Mouse (Mus musculus): ENCODE results near the gene Acp7. TPM values are rescaled to one million over a fixed set of nuclear protein-coding genes. Genes with fewer than 3 reads are reported as not detected.
"Not testable (repeated sequence)": the region's sequence is repeated elsewhere in the genome, so short reads cannot be mapped to it uniquely, and the experiment has no call there.

Gene Acp7
- total RNA-seq, 2 experiments from 2014 or later: not detected

DNA sequence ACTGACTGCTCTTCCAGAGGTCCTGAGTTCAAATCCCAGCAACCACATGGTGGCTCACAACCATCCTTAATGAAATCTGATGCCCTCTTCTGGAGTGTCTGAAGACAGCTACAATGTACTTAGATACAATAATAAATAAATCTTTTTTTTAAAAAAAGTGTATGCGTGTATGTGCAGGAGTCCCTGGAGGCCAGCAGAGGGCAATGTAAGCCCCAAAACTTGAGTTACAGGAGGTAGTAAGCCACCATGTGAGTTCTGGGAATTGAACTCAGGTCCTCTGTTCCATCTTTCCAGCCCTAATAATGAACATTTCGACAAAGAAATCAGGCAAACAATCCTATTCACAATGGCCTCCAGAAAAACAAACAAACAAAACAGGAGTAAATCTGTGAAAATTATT, 27.3 kb downstream of the Acp7 start:
- intact Hi-C loops (cut with DNase I; ENCODE audit: low total_unique reads): loop anchor here (5.0 kb wide), 3 partner anchors 36 to 156 kb away; no protein-coding TSS in a partner anchor
- DNase-seq: not testable (repeated sequence)

DNA sequence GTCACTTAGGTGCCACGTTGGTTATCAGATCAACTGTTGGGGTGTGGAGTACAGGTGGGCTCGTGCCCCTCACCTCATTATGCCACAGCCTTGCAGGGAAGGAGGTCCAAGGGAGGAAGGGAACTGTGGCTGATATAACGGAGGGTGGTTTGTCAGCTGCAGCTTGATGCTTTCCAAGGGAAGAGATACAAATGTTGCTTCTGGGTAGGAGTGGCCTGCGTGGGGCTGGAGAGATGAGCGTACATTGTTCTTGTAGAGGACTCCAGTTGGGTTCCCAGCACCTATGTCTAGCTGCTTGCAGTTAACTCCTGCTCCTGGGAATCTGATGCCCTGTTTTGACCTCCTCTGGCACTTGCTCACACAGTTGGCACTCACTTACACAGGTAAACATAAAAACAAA, 28.0 kb downstream of the Acp7 start:
- DNase-seq: no peak
- intact Hi-C loops (cut with DNase I; ENCODE audit: low total_unique reads): loop anchor here (5.0 kb wide), 3 partner anchors 36 to 156 kb away; no protein-coding TSS in a partner anchor

DNA sequence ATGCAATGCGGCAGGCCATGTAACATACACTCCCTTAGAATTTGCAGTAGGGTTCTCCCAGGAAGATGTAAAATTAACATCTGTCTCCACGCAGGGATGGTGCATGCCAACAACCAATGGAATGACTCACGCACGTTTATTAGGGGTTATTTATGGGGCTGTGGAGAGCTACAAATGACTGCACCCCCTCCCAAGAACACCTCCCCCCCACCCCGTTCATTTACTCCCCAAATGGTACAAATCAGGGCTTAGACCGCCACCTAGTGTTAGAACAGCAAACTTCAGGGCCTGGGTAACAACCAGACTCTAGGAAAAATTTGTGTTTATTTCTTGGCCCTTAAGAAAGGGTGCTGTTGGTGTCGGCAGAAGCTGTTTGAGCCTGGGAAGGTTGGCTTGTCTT, 29.5 kb downstream of the Acp7 start:
- intact Hi-C loops (cut with DNase I; ENCODE audit: low total_unique reads): loop anchor here (5.0 kb wide), 3 partner anchors 34 to 154 kb away; no protein-coding TSS in a partner anchor
- peak; percentile 46 for DNase-seq

DNA sequence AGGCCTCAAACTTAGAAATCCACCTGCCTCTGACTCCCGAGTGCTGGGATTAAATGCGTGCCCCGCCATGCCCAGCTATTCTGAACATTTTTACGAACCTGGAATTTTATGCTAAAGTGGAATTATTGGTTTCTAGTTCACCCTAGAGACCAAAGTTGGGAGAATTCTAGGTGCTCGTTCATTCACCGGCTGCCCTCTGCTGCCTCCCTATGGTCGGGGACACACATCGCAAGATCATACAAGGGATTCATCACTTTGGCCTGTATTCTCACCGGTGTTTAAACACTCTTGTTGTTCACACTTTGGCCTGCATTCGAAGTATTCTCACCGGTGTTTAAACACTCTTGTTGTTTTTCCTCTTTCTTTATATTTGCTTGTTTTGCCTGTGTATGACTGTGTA, 30.1 kb downstream of the Acp7 start:
- intact Hi-C loops (cut with DNase I; ENCODE audit: low total_unique reads): loop anchor here (5.0 kb wide), 3 partner anchors 34 to 154 kb away; no protein-coding TSS in a partner anchor

DNA sequence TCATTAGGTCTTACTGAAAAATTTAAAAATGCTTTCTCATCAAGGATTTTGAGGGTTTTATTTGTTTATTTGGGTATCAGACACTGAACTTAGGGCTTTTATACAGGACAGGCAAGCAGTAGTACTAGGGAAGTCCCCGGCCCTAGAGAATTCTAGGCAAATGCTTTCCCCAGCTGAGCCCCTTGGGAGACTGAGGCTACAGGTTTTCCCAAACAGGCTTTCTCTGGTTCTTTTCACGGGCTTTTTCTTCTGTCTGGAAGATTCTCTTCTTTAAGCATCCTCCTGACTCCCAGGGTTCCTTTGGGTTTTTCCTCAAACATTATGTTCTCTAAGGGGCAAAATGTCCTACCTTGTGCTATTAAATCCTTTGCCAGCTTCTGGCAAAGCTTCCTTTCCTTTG, 32.2 kb downstream of the Acp7 start:
- DNase-seq: no peak
- intact Hi-C loops (cut with DNase I; ENCODE audit: low total_unique reads): no loop called here

More for the DNA sequence above, 30.1 kb downstream of the Acp7 start:
- DNase-seq: peak; percentile 64

DNA sequence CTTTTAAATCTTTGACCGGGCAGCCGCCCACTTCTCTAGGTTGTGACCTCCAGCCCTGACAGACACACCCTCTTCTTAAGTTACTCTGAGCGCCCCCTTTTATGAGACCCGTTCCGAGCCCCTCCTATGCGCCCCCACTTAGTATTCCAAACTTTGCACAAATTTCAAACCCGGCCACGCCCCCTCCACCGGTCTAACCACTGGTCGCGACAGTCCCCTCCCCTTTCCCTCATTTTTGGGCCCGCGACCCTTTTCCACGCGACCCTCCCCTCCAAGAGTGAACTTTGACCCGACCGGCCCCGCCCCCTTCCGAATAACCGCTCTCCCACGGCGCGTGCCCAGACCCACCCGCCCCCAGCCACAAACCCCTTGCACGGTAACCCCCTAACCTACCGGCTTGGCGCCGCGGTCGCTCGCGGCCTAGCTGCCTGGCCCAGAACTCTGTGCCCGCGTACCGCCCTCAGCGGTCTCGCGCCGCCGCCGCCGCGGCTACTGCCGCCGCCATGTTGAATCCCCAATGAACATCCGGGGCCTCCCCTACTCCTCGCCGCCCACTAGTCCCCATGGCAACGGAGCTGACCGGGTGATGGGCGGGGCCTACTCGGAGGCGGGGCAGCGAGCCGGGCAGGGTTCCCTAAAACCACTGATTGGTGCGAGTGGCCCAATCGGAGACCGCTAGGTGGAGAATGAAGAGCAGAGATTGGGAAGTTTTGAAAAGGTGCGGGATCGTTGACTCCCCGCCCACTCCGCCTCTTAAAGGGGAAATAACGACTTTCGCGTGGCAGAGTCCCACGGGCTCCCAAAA, 33.3 kb downstream of the Acp7 start, which contains the start of the genes Samd4b and Pak4:
Samd4b (minus strand) TSS at position 503 of the 805 bp plus-strand sequence.
Pak4 (minus strand) TSS at position 544 of the 805 bp plus-strand sequence.
- intact Hi-C loops (cut with DNase I; ENCODE audit: low total_unique reads): no loop called here
- peak; percentile 100 for DNase-seq

DNA sequence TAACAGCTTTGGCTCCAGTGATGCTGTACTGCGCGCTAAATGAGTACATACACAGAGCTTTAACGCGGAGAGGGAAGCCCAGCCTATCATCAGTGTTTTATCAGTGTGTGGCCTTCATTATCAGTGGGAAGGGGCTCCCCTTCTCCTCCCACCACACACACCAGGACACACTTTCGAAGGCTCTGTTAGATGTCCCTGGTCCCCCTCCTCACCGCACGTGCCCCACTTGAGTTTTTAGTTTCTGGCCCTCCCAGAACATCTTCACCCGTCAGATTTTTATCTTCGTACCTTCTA, 33.9 kb downstream of the Acp7 start:
- intact Hi-C loops (cut with DNase I; ENCODE audit: low total_unique reads): no loop called here
- DNase-seq: no peak

DNA sequence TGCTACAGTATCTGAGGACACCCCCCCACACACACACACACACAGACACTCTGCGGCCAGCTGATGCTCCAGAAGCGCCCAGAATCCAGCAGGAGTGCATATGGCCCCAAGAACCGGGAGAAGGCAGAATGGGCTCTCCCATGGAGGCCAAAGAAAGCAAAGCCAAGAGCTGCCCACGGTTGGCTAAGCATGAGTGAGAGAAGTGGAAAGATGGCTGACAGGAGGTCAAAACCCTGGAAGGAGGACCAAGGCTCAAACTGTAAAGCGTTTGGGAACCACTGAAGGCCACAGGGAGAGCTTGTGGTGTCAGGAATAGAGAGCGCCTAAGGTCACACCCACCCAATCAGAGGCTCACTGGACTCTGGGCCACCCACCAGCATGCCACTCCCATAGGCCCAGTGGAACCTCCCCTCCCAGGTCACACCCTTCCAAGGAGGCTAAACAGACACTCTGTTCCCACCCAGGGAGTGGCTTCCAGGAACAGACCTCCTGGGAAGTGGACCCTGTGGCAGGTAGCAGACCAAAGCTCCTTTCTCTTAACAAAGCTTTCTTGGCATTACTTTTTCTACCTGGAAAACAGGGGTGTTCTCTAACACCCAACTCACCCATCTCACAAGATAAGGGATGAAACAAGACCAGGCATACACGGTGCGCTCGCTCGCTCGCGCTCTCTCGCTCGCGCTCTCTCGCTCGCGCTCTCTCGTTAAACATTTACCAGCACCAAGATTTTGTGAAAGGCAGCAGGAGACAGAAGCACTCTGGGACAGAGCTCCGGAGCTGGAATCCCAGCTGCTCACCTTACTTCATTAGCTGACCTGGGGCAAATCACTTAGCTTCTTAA, 34.5 kb downstream of the Acp7 start:
- DNase-seq: peak; percentile 39
- intact Hi-C loops (cut with DNase I; ENCODE audit: low total_unique reads): no loop called here

DNA sequence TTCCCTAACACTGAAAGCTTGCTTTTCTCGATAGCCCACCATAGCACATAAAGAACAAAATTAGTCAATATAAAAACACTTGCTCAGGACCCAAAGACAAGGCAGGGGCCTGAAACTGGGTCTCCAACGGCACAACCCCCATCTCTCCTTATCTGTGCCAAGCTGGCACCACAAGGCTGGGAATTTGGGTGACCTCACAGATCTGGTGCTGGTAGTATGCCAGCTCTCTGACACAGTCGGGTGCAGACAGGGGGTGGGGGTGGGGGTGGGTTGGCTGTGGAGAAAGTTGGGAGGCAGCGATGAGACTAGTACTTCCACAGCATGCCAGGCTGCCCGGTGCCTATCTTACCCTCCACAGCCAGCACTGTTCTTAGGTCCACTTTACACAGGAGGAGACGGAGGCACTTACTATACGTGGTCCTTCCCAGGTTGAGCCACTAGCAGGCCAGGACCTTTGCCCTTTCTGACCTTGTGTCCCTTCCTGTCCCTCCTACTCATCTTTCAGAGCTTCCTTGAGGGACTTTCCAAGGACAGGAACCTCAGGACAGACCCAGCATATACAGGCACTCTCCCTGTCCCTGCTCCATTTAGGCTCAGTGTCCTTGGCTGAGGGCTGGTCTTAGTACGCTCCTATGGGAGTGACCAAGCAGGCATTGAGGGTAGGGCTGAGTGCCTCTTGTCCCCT, 35.2 kb downstream of the Acp7 start:
- intact Hi-C loops (cut with DNase I; ENCODE audit: low total_unique reads): no loop called here
- DNase-seq: no peak

DNA sequence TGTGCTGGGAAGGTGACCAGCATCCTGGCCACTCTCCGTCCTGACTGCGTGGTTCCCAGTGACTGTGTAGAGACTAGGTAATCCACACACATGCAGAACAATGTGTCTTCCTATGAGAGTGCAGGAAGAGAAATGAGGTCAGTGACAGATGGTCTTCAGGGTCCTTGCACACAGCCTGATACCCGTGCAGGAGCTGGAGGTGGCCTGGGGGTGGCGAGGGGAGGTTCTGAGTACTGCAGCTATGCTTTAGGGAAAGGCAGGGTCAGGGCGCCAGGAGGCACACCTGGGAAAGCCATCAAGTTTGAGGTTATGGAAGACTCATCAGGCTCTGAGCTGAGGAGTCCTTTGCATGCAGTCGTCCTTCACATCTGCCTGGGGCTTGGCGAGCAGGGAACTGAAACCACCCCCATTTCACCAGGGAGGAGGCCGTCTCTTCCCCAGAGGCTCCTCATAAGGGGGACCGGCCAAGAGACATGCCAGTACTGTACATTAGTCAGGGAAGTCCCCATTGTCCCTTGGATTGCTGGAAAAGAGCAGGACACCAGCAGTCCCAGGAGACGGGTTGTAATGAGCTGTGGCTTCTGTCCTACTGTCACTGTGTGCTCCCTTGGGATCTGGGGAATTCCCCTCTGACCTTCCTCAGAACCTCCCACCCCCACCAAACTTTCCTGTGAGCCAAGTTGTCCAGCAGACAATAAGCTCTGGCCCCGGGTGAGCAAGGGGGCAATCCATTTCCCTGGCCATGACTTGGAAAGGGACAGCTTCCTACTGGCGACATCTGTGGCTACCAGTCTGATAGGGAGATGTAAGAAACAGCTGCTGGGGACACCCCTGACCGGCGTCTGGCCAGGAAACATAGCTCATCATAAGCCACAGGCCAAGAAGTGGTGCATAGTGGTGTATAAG, 37.7 kb downstream of the Acp7 start:
- intact Hi-C loops (cut with DNase I; ENCODE audit: low total_unique reads): no loop called here
- peak; percentile 62 for DNase-seq

DNA sequence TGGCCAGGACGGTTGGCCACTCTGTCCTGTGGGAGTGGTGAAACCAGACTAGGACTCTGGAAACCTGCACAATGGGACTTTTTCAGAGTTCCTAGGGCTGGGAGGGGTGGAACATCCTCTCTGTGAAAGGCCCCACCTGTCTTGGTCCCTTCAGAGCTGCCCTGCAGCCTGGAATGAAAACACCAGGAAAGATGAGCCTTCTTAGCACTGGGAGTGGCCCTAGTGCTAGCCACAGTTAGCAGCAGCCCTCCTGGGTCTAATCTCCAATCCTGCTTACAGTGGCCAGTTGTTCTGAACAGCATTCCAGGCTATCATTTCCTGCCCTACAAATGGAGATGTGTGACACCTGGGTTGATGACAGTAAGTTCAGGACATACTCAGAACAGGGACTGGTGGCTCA, 39.3 kb downstream of the Acp7 start:
- DNase-seq: no peak
- intact Hi-C loops (cut with DNase I; ENCODE audit: low total_unique reads): no loop called here

DNA sequence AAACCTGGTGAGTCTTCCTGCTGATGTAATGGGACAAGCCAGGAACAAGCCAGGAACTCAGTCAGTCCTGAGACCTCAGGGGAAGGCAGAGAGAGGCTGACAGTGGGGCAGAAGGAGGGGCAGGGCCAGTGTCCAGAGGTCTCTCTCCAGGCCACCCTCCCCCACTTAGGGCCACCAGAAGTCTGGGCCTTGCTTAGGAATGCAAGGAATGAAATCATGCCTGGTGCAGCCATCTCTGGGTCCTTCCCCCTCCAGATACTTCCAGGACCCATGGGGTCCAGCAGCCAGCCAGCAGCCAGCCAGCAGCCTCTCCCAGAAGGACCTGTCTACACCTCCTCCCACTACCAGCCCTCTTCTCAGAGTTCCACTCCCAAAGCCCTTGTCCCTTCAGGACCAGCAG, 43.5 kb downstream of the Acp7 start:
- intact Hi-C loops (cut with DNase I; ENCODE audit: low total_unique reads): no loop called here
- DNase-seq: no peak

DNA sequence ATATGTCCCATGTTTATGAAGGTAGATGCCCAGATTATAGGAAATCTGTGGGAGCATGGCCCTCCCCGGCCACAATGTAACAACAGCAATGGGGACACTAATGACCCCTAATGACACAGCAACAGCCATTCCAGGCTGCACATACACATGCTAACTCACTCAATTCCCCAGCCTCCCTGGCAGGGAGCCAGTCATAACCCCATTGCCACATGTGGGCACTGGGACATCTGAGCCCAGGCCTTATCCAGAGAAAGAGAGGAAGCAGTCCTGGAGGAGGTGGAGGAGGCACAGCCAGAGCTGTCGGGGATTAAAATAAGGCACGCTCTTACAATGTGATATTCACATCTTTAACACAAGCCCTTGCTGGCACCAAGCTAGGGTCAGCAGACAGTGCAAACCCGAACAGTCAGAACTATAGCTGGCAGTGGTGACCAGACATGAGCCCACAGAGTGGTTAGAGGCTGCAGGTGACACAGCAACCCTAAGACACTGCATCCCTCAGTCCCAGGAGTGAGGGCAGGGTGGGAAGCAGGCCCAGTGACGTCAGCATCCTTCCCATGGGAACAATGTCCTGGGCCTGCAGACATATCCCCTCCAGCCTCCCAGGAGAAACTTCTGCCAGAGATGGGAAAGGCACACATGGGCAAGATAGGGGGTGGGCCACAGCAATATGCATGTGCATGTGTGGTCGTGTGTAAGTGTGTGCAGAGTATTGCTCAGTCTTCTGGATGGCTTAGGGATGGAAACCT, 44.3 kb downstream of the Acp7 start:
- no peak for DNase-seq
- intact Hi-C loops (cut with DNase I; ENCODE audit: low total_unique reads): no loop called here

DNA sequence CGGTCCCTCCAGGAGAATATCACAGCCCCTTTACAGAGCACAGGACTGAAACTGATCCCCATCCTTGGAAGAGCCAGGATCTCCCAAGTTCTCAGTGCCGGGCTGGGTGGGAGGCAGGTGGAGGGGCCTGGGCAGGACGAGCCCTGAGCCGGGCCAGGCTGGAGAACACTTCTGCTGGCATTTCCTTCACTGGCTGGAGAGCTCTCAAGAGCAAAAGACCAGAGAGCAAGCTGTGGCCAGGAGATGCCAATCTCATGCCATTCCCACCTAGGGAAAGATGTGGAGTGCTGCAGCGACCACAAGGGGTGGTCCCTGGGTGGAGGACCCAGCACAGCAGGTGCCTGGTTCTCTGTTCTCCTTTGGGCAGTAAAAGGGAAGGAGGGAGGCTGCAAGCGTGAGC, 46.1 kb downstream of the Acp7 start:
- DNase-seq: no peak
- intact Hi-C loops (cut with DNase I; ENCODE audit: low total_unique reads): no loop called here

DNA sequence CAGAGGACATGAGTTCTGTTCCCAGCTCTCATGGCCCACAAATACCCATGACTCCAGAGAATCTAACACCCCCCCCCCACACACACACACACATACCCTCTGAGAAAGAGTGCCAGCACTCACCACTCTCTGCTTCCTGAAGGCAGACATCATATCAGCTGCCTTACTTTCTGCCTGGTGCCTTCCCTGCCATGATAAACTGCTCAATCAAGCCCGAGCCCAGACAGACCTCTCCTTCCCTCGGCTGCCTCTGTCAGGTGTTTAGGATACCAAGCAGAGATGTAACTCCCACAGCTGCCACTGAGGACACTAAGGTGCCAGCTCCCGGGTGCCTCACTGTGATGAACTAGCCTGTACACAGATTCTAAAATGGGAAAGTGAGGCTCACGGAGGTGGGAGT, 46.7 kb downstream of the Acp7 start:
- intact Hi-C loops (cut with DNase I; ENCODE audit: low total_unique reads): no loop called here
- no peak for DNase-seq

DNA sequence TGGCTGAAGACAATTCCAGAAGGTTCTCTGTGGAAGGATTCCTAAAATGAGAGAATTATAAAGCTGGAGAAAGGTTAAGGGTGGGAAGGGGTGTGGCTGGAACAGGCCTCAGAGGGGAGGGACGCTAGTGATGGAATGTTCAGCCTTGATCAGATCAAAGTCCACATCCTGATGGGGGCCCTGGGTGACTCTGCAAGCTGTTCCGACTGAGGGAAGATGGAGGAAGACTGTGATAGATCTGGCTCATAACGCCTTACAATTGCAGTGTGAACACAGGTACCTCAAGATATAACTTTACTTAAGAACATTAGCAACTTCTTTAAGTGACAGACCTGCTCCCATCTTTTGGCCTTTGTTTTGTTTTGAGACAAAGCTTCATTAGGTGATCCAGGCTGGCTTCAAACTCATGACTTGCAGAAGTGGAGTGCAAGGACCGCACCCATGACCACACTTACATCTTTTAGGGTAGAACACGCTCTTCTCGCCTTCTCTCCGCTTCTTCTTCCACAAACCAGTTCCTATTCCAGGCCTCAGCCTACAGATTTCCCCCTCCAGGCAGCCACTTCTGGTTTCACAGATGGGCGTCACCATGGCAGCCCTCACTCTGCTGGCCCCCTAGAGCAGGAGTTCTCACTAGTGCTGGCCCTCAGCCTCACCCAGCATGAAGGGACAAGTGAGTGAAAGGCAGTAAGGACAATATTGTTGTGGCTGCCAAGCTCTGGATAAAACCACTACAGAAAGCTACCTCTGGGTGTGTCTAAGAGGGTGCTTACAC, 47.4 kb downstream of the Acp7 start:
- intact Hi-C loops (cut with DNase I; ENCODE audit: low total_unique reads): no loop called here

DNA sequence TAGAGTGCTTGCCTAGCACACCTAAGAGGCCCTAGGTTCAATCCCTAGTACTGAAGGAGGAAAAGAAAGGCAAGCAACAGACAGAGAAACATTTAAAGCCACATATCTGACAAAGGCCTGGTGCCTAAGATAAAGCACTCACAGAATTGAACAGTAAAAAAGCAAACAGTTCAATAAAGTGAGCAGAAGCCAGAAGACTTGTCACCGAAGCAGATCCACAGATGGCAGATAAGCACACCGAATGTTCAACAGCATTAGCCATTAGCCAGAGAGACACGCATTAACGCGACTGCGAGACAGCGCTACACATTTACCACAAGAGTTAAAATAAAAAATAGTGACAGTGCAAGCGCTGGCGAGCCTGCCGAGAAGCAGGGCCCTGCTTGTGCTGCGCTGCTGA, 48.3 kb downstream of the Acp7 start:
- no peak for DNase-seq
- intact Hi-C loops (cut with DNase I; ENCODE audit: low total_unique reads): no loop called here

More for the DNA sequence above, 47.4 kb downstream of the Acp7 start:
- DNase-seq: no peak

DNA sequence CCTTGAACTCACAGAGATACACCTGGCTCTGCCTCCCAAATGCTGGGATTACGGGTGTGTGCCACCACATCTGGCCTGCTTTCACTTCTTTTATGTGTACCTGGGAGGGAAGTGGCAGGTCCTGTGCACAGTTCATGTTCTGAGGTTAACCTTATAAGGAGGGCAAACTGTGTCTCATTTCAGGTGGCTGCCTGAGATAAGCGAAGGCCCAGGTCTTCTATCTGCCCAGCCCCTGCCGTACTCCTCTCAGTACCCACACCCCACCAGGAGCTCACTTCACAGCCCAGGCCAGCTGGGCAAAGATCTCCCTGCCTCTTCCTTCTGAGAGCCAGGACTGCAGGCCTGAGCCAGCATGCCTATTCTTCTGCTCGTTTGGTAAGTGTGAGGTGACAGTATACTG, 49.4 kb downstream of the Acp7 start:
- intact Hi-C loops (cut with DNase I; ENCODE audit: low total_unique reads): no loop called here

More for the DNA sequence above, 49.4 kb downstream of the Acp7 start:
- DNase-seq: no peak

All from gastrocnemius, postnatal 14 days (tissue).